Mouse (Mus musculus) G1E (cell line): ENCODE measurements at regions not wholly inside any gene's neighbourhood (a gene's known extent, or its start where the extent isn't known, plus 50 kb on each side); places are given as distances from the start of the nearest gene placed in this dataset.
A peak's percentile ranks its signal among the peaks of the same experiment; 100 is the strongest.

Experiments
- ATAC-seq: 2 replicates; pipeline ENCODE4 v1.8.0; 2016; ENCODE audit warnings: mild to moderate bottlenecking; ENCODE audit not compliant: insufficient number of reproducible peaks, poor library complexity, low FRiP score, severe bottlenecking; ENCODE audit errors: extremely low read depth
- DNase-seq: peaks from one replicate; pipeline ENCODE4 v3.0.0; 2012; ENCODE audit warnings: low spot score
- H3K27me3 ChIP-seq: 2 replicates; pipeline ENCODE4 v1.6.1; 2012; ENCODE audit warnings: mild to moderate bottlenecking, low read length, inconsistent platforms; ENCODE audit not compliant: insufficient read depth
- H3K36me3 ChIP-seq: replicated peaks from 2 replicates; pipeline ENCODE3; 2012; ENCODE audit warnings: mild to moderate bottlenecking, inconsistent platforms
- H3K4me1 ChIP-seq: 2 replicates; pipeline ENCODE4 v1.6.1; 2012; ENCODE audit warnings: low read depth, low read length, inconsistent platforms, mixed read lengths; ENCODE audit not compliant: insufficient read depth
- H3K4me3 ChIP-seq: 2 replicates; pipeline ENCODE4 v1.5.1; 2012; ENCODE audit warnings: low read depth, mild to moderate bottlenecking, inconsistent platforms, low read length, moderate library complexity, mixed read lengths
- H3K9me3 ChIP-seq: replicated peaks from 2 replicates; pipeline ENCODE4 v1.6.1; 2012; ENCODE audit warnings: inconsistent platforms
- CTCF ChIP-seq: IDR thresholded peaks from 2 replicates; pipeline ENCODE4 v1.5.1; 2012; ENCODE audit warnings: low read depth, low read length, inconsistent platforms, mixed read lengths
- GATA1 ChIP-seq: IDR thresholded peaks from 2 replicates; pipeline ENCODE4 v1.6.1; 2012; ENCODE audit warnings: borderline replicate concordance, low read length, inconsistent platforms, mixed read lengths
- GATA2 ChIP-seq: IDR thresholded peaks from 2 replicates; pipeline ENCODE4 v1.6.1; 2012; ENCODE audit warnings: low read depth, low read length, inconsistent platforms, borderline replicate concordance
- POLR2AphosphoS5 ChIP-seq: IDR thresholded peaks from 2 replicates; pipeline ENCODE4 v1.6.1; 2012; ENCODE audit warnings: low read depth, low read length, inconsistent platforms; ENCODE audit not compliant: insufficient replicate concordance
- TAL1 ChIP-seq: conservative IDR thresholded peaks from 2 replicates; pipeline ENCODE4 v1.6.1; 2012; ENCODE audit warnings: low read depth, low read length, inconsistent platforms, mixed read lengths

GRCm38 (mm10) chr1:184449007-184449406 lies 283.4 kb downstream of the Hlx start:
- Histone ChIP-seq H3K4me1 (no peaks in the 10 kb centered on the region), H3K9me3 (0 out of 2 replicates have a peak, but pooled peaks cover 3% of the 10 kb centered on the region), H3K36me3 (no peaks in the 10 kb centered on the region), H3K27me3 (no peaks in the 10 kb centered on the region), H3K4me3 (no peak overlapping the region)
- no peak for TF ChIP-seq GATA1
- no peak for TF ChIP-seq POLR2AphosphoS5
- no peak for TF ChIP-seq CTCF
- TF ChIP-seq GATA2 = no peak
- TF ChIP-seq TAL1 = no peak
- ATAC-seq = no peak
- no peak for DNase-seq

GRCm38 (mm10) chr1:184447911-184448310 lies 284.5 kb downstream of the Hlx start:
- 0 out of 2 replicates have a peak, but pooled peaks cover 3% of the 10 kb centered on the region for H3K9me3 ChIP-seq
- H3K36me3 ChIP-seq = no peaks in the 10 kb centered on the region
- no peak overlapping the region for H3K4me3 ChIP-seq
- no peaks in the 10 kb centered on the region for H3K4me1 ChIP-seq
- ATAC-seq (no peak), DNase-seq (peak; percentile 2)
- TF ChIP-seq GATA1 (no peak), GATA2 (no peak), POLR2AphosphoS5 (no peak), TAL1 (no peak), CTCF (peak; percentile 31; the same call in 1 of the 2 replicates)
- H3K27me3 ChIP-seq = no peaks in the 10 kb centered on the region

- no peaks in the 10 kb centered on the region for H3K4me1 ChIP-seq
- no peak for TF ChIP-seq TAL1
- no peak for TF ChIP-seq GATA1
- no peak for TF ChIP-seq CTCF
- TF ChIP-seq POLR2AphosphoS5 = no peak
- TF ChIP-seq GATA2 = no peak
- no peaks in the 10 kb centered on the region for H3K27me3 ChIP-seq
- ATAC-seq = no peak
- H3K4me3 ChIP-seq = no peak overlapping the region
- no peaks in the 10 kb centered on the region for H3K36me3 ChIP-seq
- H3K9me3 ChIP-seq = 0 out of 2 replicates have a peak, but pooled peaks cover 3% of the 10 kb centered on the region
- no peak for DNase-seq
These were observed 285.2 kb downstream of the Hlx start for GRCm38 (mm10) chr1:184447161-184447667.

GRCm38 (mm10) chr1:184444189-184444588 lies 288.2 kb downstream of the Hlx start:
- TF ChIP-seq GATA2 (no peak), TAL1 (no peak), POLR2AphosphoS5 (no peak), GATA1 (no peak), CTCF (no peak)
- Histone ChIP-seq H3K4me1 (no peaks in the 10 kb centered on the region), H3K36me3 (no peaks in the 10 kb centered on the region), H3K4me3 (no peak overlapping the region), H3K27me3 (no peaks in the 10 kb centered on the region), H3K9me3 (peaks cover 10% of the 10 kb centered on the region; the same call in 1 of the 2 replicates)
- DNase-seq (no peak), ATAC-seq (no peak)

- ATAC-seq (no peak), DNase-seq (no peak)
- peaks cover 10% of the 10 kb centered on the region; the same call in 1 of the 2 replicates for H3K9me3 ChIP-seq
- H3K27me3 ChIP-seq = no peaks in the 10 kb centered on the region
- no peaks in the 10 kb centered on the region for H3K36me3 ChIP-seq
- H3K4me1 ChIP-seq = no peaks in the 10 kb centered on the region
- TF ChIP-seq GATA2 (no peak), POLR2AphosphoS5 (no peak), GATA1 (no peak), TAL1 (no peak), CTCF (no peak)
- no peak overlapping the region for H3K4me3 ChIP-seq
These were observed 289.7 kb downstream of the Hlx start for GRCm38 (mm10) chr1:184442701-184443100.

- ATAC-seq (no peak), DNase-seq (no peak)
- TF ChIP-seq POLR2AphosphoS5 (no peak), GATA1 (no peak), TAL1 (no peak), GATA2 (no peak), CTCF (no peak)
- Histone ChIP-seq H3K9me3 (peaks cover 14% of the 10 kb centered on the region), H3K4me3 (no peak overlapping the region), H3K27me3 (no peaks in the 10 kb centered on the region), H3K4me1 (no peaks in the 10 kb centered on the region), H3K36me3 (no peaks in the 10 kb centered on the region)
These were observed 291.3 kb downstream of the Hlx start for GRCm38 (mm10) chr1:184441005-184441557.

GRCm38 (mm10) chr1:184439506-184439905 lies 292.9 kb downstream of the Hlx start:
- TF ChIP-seq TAL1 (no peak), GATA2 (no peak), GATA1 (no peak), CTCF (no peak), POLR2AphosphoS5 (no peak)
- H3K27me3 ChIP-seq = no peaks in the 10 kb centered on the region
- no peaks in the 10 kb centered on the region for H3K4me1 ChIP-seq
- no peak overlapping the region for H3K4me3 ChIP-seq
- ATAC-seq (no peak), DNase-seq (no peak)
- H3K9me3 ChIP-seq = peaks cover 14% of the 10 kb centered on the region
- no peaks in the 10 kb centered on the region for H3K36me3 ChIP-seq
